Mouse (Mus musculus) heart, embryonic 11.5 days (tissue): ENCODE measurements around the gene Rps2. TPM values are rescaled to one million over a fixed set of nuclear protein-coding genes. Genes with fewer than 3 reads are reported as not detected.

ENCODE experiments used
- ATAC-seq: fragments of 200-750 bp; cut with Nextera tagmentation; replicated peaks from 2 replicates; pipeline ENCODE4 v1.8.0; 2017; ENCODE audit warnings: moderate library complexity; ENCODE audit not compliant: insufficient number of reproducible peaks, low FRiP score, low TSS enrichment
- H3K27ac ChIP-seq: fragments of 300-500 bp; sonication (generic); 2 replicates; pipeline ENCODE4 v1.5.1; 2014; ENCODE audit warnings: mild to moderate bottlenecking, low read depth, low read length
- H3K27me3 ChIP-seq: fragments of 300-500 bp; sonication (generic); 2 replicates; pipeline ENCODE4 v1.6.1; 2014; ENCODE audit warnings: mild to moderate bottlenecking, low read length, mixed read lengths; ENCODE audit not compliant: control insufficient read depth, insufficient read depth
- H3K36me3 ChIP-seq: fragments of 300-500 bp; sonication (generic); 2 replicates; pipeline ENCODE4 v1.6.1; 2014; ENCODE audit warnings: mild to moderate bottlenecking, low read length, moderate library complexity, mixed read lengths; ENCODE audit not compliant: control insufficient read depth, insufficient read depth
- H3K4me1 ChIP-seq: fragments of 300-500 bp; sonication (generic); 2 replicates; pipeline ENCODE4 v1.6.1; 2014; ENCODE audit warnings: low read length; ENCODE audit not compliant: control insufficient read depth, insufficient read depth
- H3K4me2 ChIP-seq: fragments of 300-500 bp; sonication (generic); 2 replicates; pipeline ENCODE4 v1.6.1; 2014; ENCODE audit warnings: mild to moderate bottlenecking, moderate library complexity
- H3K4me3 ChIP-seq: fragments of 300-500 bp; sonication (generic); 2 replicates; pipeline ENCODE4 v1.5.1; 2014; ENCODE audit warnings: low read depth, low read length
- H3K9ac ChIP-seq: fragments of 300-500 bp; sonication (generic); 2 replicates; pipeline ENCODE4 v1.6.1; 2014; ENCODE audit warnings: mild to moderate bottlenecking, low read depth, low read length, moderate library complexity
- H3K9me3 ChIP-seq: fragments of 300-500 bp; sonication (generic); replicated peaks from 2 replicates; pipeline ENCODE4 v1.6.1; 2016; ENCODE audit warnings: low read length; ENCODE audit not compliant: control insufficient read depth
- WGBS: fragments of 180-500 bp; shearing (Covaris S2); extraction: QIAGEN DNeasy Blood & Tissue Kit; methylation state at CpG from one replicate; pipeline ENCODE4 v1.1.7; 2014; ENCODE audit not compliant: insufficient replicate concordance; 5-methylcytosine and 5-hydroxymethylcytosine counted together
- polyA plus RNA-seq: library from polyadenylated mRNA; unstranded; fragments of >200 nt; fragmentation: Nextera tagmentation; extraction: Ambion mirVana; gene quantifications from 2 replicates; pipeline ENCODE4 v1.2.1, GENCODE M21; 2014

Rps2 gene
- polyA plus RNA-seq, 1 experiment from 2014 or later, result 1,195 TPM

DNA sequence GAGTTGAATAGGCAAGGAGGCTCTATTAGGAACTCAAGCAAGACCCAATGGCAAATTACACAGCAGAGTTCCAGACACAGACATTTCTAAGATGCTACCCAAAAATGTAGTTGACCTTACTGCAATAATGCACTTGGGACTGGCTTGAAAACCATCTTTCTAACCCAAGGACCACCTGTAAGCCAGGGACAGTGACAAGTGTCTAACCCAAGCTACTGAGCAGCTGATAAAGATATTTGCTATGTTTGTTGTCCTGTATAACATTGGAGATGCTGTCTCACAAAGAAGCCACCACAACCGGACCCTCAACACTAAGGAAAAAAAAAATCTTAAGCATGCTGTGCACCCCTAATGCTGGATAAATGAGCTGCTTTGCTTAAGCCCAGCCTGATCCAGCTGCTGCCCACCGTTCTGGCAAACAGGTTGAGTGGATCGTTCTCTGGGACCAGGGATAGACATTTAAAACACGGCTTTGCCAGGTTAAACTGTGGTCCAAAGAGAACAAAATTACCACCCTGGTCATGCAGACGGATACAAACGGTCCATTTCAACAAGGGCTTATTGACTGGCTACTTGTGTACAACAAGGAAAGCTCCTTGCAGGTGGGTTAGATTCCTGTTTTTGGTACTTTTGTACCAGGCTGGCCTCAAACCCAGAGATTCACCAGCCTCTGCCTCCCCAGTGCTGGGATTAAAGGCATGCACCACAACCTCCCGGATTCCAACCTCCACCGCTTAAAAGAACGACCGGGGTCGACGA lies 5.4 kb downstream of the Rps2 start:
- Histone ChIP-seq H3K27ac (peak overlapping the region; percentile 85), H3K9ac (peak overlapping the region; percentile 95), H3K9me3 (no peaks in the 10 kb centered on the region), H3K27me3 (peaks cover 3% of the 10 kb centered on the region; the same call in 1 of the 2 replicates), H3K4me3 (peak overlapping the region; percentile 91), H3K4me2 (peak overlapping the region; percentile 88), H3K36me3 (peaks cover 12% of the 10 kb centered on the region), H3K4me1 (peaks cover 23% of the 10 kb centered on the region)
- WGBS, result 3% methylated on average over 12 of the region's 12 CpGs
- ATAC-seq, result no peak

DNA sequence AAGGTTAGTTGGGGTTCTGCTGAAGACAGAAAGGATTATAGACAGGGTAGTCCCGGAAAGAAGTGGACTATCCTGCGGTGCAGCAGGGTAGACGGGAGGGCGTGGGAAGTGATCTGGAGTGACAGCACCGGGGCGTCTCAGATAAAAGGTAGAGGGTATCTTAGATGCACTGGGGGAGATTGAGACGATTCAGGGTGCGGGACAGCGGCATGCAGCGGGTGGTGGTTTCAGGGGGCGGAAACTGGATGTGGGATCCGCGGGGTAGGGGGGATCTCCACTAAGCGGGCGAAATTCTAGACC lies 5.9 kb downstream of the Rps2 start:
- Histone ChIP-seq H3K9me3 (no peaks in the 10 kb centered on the region), H3K27ac (peak overlapping the region; percentile 85), H3K9ac (peak overlapping the region; percentile 95), H3K4me2 (peak overlapping the region; percentile 88), H3K27me3 (peaks cover 3% of the 10 kb centered on the region; the same call in 1 of the 2 replicates), H3K36me3 (peaks cover 12% of the 10 kb centered on the region), H3K4me3 (peak overlapping the region; percentile 91), H3K4me1 (peaks cover 23% of the 10 kb centered on the region)
- peak; percentile 12; the same call in 1 of the 2 replicates for ATAC-seq
- 0% methylated on average over 15 of the region's 15 CpGs for WGBS

DNA sequence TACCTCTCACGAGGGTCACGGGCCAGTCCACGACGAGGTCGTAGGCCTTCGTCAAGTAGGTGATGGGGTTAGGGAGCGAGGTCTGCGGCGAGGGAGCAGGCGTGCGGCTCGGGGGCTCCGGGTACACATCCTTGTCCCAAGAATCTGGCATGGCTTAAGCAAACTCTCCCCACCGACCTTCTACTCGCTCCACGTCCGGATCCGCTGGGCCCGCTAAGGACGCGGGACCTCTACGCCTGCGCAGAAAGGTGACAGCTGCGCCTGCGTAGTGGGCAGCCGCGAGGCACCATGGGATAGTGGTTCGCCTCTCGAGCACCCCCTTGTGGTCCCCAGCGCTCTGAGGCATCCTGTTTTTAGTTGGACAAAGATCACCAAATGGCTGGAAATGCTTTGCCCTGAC lies 6.3 kb downstream of the Rps2 start, which contains the start of gene Ndufb10:
Gene Ndufb10 (minus strand): TSS at position 295 of the 400 bp plus-strand sequence.
- peak within 1 kb of the TSS; percentile 88 for H3K4me2 ChIP-seq
- peak within 1 kb of the TSS; percentile 91 for H3K4me3 ChIP-seq
- no peaks in the 10 kb centered on the region for H3K9me3 ChIP-seq
- H3K27ac ChIP-seq, result peak within 1 kb of the TSS; percentile 85
- peaks cover 12% of the 10 kb centered on the region for H3K36me3 ChIP-seq
- H3K9ac ChIP-seq, result peak within 1 kb of the TSS; percentile 95
- H3K27me3 ChIP-seq, result peaks cover 3% of the 10 kb centered on the region; the same call in 1 of the 2 replicates
- H3K4me1 ChIP-seq, result peaks cover 23% of the 10 kb centered on the region
- under 1% methylated on average over 30 of the region's 30 CpGs for WGBS
- ATAC-seq, result peak; percentile 60

DNA sequence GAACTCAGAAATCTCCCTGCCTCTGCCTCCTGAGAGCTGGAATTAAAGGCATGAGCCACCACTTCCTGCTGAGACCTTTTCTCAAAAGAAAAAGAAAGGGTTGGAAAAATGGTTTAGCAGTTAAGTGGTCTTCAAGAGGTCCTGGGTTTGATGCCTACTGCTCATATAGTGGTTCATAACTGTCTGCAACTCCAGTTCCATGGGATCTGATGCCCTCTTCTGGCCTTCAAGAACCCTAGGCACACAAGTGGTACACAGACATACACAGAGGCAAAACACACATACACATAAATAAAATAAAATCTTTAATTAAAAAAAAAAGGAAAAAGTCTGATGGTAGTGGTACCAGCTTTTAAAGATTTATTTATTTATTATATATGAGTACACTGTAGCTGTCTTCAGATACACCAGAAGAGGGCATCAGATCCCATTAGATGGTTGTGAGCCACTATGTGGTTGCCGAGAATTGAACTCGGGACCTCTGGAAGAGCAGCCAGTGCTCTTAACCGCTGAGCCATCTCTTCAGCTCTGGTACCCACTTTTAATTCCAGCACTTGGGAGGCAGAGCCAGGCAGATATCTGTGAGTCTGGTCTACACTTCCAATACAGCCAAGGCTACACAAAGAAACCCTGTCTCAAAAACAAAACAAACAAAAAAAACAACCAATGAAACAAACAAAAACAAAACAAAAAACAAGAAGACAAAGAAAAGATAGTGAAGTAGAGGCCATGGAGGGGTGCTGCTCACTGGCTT lies 7.9 kb downstream of the Rps2 start:
- Histone ChIP-seq H3K36me3 (peaks cover 12% of the 10 kb centered on the region), H3K9ac (no peak overlapping the region), H3K4me1 (peaks cover 23% of the 10 kb centered on the region), H3K9me3 (no peaks in the 10 kb centered on the region), H3K27ac (no peak overlapping the region), H3K4me3 (no peak overlapping the region), H3K27me3 (peaks cover 3% of the 10 kb centered on the region; the same call in 1 of the 2 replicates), H3K4me2 (no peak overlapping the region)
- WGBS, result 71% methylated on average over 3 of the region's 3 CpGs
- ATAC-seq, result no peak

DNA sequence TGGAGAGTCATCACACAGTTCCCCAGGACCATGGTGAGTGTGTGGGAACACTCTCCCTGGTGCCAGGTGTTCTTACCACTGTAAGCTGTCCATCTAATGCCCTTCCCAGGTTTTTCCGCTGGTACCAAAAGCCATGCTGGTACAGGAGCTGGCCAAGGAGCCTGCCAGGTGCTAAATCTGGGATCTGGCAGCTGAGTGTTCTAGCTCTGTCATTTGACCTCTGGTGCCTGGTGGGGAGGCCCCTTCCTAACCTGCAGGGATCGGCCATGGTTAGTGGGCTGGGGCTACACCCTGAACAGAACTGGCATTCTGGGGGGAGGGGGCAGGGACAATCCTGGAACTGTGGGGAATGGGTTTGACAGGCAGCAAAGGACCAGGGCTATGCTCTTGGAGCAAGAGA lies 9.7 kb downstream of the Rps2 start, which contains the start of gene Rpl3l:
Gene Rpl3l (plus strand): TSS at position 203 of the 400 bp plus-strand sequence.
- H3K4me3 ChIP-seq, result no peak within 1 kb of the TSS
- no peak within 1 kb of the TSS for H3K9ac ChIP-seq
- H3K4me2 ChIP-seq, result no peak within 1 kb of the TSS
- no peaks in the 10 kb centered on the region for H3K9me3 ChIP-seq
- peaks cover 3% of the 10 kb centered on the region; the same call in 1 of the 2 replicates for H3K27me3 ChIP-seq
- ATAC-seq, result no peak
- no peak within 1 kb of the TSS for H3K27ac ChIP-seq
- no peaks in the 10 kb centered on the region for H3K36me3 ChIP-seq
- 70% methylated on average over 2 of the region's 2 CpGs for WGBS
- peaks cover 15% of the 10 kb centered on the region for H3K4me1 ChIP-seq

DNA sequence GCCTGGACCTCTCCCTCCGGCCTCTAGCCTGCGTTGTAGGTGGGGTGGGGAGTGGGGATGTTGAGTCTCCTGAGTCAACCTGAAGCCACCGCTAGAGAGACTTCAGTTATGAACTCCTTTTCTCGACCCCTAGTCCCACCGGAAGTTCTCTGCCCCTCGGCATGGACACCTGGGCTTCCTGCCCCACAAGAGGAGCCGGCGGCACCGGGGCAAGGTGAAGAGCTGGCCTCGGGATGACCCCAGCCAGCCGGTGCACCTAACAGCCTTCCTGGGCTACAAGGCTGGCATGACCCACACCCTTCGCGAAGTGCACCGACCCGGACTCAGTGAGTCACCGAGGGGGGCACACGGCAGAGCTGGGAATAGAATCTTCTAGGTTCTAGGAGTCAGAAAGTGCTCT lies 10.3 kb downstream of the Rps2 start:
- WGBS, result 67% methylated on average over 17 of the region's 17 CpGs
- Histone ChIP-seq H3K9ac (no peak overlapping the region), H3K4me1 (peaks cover 9% of the 10 kb centered on the region), H3K36me3 (no peaks in the 10 kb centered on the region), H3K4me2 (no peak overlapping the region), H3K9me3 (no peaks in the 10 kb centered on the region), H3K27me3 (peaks cover 3% of the 10 kb centered on the region; the same call in 1 of the 2 replicates), H3K4me3 (no peak overlapping the region), H3K27ac (no peak overlapping the region)
- no peak for ATAC-seq

DNA sequence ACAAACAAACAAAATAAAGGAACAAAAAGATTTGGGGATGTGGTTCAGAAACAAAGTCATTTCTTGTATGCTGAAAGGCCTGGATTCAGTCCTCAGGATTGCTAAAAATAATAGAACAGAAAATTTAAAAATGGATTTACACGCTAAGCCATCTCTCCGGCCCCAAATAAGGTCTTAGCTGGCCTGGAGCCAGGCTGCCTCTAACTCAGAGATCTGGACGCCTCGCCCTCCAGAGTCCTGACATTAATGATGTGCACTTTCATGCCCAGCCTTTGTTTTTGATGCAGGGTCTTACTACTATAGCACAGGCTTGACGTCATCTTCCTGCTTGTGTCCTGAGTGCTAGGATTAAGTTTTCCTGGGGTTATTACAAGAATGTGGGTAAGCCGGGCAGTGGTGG lies 11.2 kb downstream of the Rps2 start:
- WGBS, result 81% methylated on average over 6 of the region's 6 CpGs
- Histone ChIP-seq H3K27ac (no peak overlapping the region), H3K9ac (no peak overlapping the region)

DNA sequence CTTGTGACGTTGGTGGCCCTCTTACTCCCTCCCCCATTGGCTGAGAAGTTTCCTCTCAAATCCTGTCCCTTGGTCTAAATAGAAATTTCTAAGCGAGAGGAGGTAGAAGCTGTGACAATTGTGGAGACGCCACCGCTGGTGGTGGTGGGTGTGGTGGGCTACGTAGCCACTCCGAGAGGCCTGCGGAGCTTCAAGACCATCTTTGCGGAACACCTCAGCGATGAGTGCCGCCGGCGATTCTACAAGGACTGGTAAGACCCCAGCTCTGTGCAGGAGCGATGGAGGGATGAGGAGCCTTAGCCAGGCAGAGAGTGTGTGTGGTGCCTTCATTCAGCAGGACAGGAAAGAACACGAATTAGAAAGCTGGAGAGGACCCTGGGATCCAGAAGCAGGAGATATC lies 12.9 kb downstream of the Rps2 start:
- H3K9me3 ChIP-seq, result no peaks in the 10 kb centered on the region
- H3K4me1 ChIP-seq, result peaks cover 6% of the 10 kb centered on the region; the same call in 1 of the 2 replicates
- no peak for ATAC-seq
- H3K27ac ChIP-seq, result no peak overlapping the region
- peaks cover 3% of the 10 kb centered on the region; the same call in 1 of the 2 replicates for H3K27me3 ChIP-seq
- WGBS, result 79% methylated on average over 14 of the region's 14 CpGs
- no peak overlapping the region for H3K9ac ChIP-seq
- H3K4me3 ChIP-seq, result no peak overlapping the region
- H3K4me2 ChIP-seq, result no peak overlapping the region
- H3K36me3 ChIP-seq, result no peaks in the 10 kb centered on the region

More for the DNA sequence above, 11.2 kb downstream of the Rps2 start:
- Histone ChIP-seq H3K36me3 (no peaks in the 10 kb centered on the region), H3K27me3 (peaks cover 3% of the 10 kb centered on the region; the same call in 1 of the 2 replicates), H3K9me3 (no peaks in the 10 kb centered on the region), H3K4me2 (no peak overlapping the region), H3K4me1 (peaks cover 6% of the 10 kb centered on the region; the same call in 1 of the 2 replicates), H3K4me3 (no peak overlapping the region)
- ATAC-seq, result no peak
